Mouse (Mus musculus): Measurements from ENCODE around the gene Sord. TPM values are rescaled to one million over a fixed set of nuclear protein-coding genes. Genes with fewer than 3 reads are reported as not detected.
A peak's percentile ranks its signal among the peaks of the same experiment; 100 is the strongest.

The Sord gene
- total RNA-seq, 1 experiment, result 26.0 TPM

GRCm38 (mm10) chr2:122300656-122301020 is 66.1 kb downstream of the Sord start:
- peaks cover 0 to 10% of the 10 kb centered on the region in 2 experiments; a peak in 2 of 4 replicates for H3K4me1 ChIP-seq (ENCODE audit: control insufficient read depth in 2 of 2, insufficient read depth in 2 of 2, low read length in 2 of 2, poor library complexity in 1 of 2)
- no peaks in the 10 kb centered on the region for H3K9me3 ChIP-seq (ENCODE audit: control insufficient read depth, insufficient read depth, low read depth, low read length)
- in situ Hi-C loops (cut with MboI; ENCODE audit: low sequenced_read_pairs in 2 of 2, unreplicated experiment in 2 of 2), result no loop called here
- H3K4me3 ChIP-seq (ENCODE audit: insufficient read depth in 1 of 2, low read depth in 1 of 2, low read length in 2 of 2, poor library complexity in 1 of 2, severe bottlenecking in 1 of 2), result no peak overlapping the region
- TF ChIP-seq CHD2 (IDR thresholded peaks at IDR 0.05; ENCODE audit: low read depth, low read length) (peak; percentile 85), ZC3H11A (IDR thresholded peaks at IDR 0.05; ENCODE audit: borderline replicate concordance, low read depth, low read length) (no peak)
- no peak overlapping the region for H3K27ac ChIP-seq (ENCODE audit: insufficient read depth, low read depth, low read length, poor library complexity, severe bottlenecking)
- H3K9ac ChIP-seq (ENCODE audit: insufficient read depth, low read depth, low read length, poor library complexity, severe bottlenecking), result no peak overlapping the region
- H3K36me3 ChIP-seq (ENCODE audit: control insufficient read depth, insufficient read depth, low read length, poor library complexity, severe bottlenecking), result no peaks in the 10 kb centered on the region
- no peak for DNase-seq (ENCODE audit: low read depth, low spot score)

- Histone ChIP-seq H3K36me3 (ENCODE audit: control insufficient read depth, insufficient read depth, low read length, poor library complexity, severe bottlenecking) (no peaks in the 10 kb centered on the region), H3K9ac (ENCODE audit: insufficient read depth, low read depth, low read length, poor library complexity, severe bottlenecking) (no peak overlapping the region), H3K4me1 (ENCODE audit: control insufficient read depth in 2 of 2, insufficient read depth in 2 of 2, low read length in 2 of 2, poor library complexity in 1 of 2) (peaks cover 0 to 8% of the 10 kb centered on the region in 2 experiments; a peak in 2 of 4 replicates), H3K4me3 (ENCODE audit: insufficient read depth in 1 of 2, low read depth in 1 of 2, low read length in 2 of 2, poor library complexity in 1 of 2, severe bottlenecking in 1 of 2) (peak overlapping the region; percentile 25 to 54; a peak in 2 of 4 replicates), H3K27ac (ENCODE audit: insufficient read depth, low read depth, low read length, poor library complexity, severe bottlenecking) (no peak overlapping the region), H3K9me3 (ENCODE audit: control insufficient read depth, insufficient read depth, low read depth, low read length) (no peaks in the 10 kb centered on the region)
- no peak for TF ChIP-seq ZC3H11A (IDR thresholded peaks at IDR 0.05; ENCODE audit: borderline replicate concordance, low read depth, low read length)
- no peak for TF ChIP-seq MAFK (IDR thresholded peaks at IDR 0.05; ENCODE audit: insufficient read depth, low read depth, low read length)
- TF ChIP-seq ZNF384 (IDR thresholded peaks at IDR 0.05; ENCODE audit: low read depth, low read length), result no peak
- TF ChIP-seq CHD2 (IDR thresholded peaks at IDR 0.05; ENCODE audit: low read depth, low read length), result no peak
- TF ChIP-seq HCFC1 (IDR thresholded peaks at IDR 0.05; ENCODE audit: borderline replicate concordance, insufficient read depth, low read length), result no peak
- DNase-seq (ENCODE audit: low read depth, low spot score), result no peak
- in situ Hi-C loops (cut with MboI; ENCODE audit: low sequenced_read_pairs in 2 of 2, unreplicated experiment in 2 of 2), result no loop called here
These were observed 66.8 kb downstream of the Sord start for GRCm38 (mm10) chr2:122301081-122301920.

GRCm38 (mm10) chr2:122301921-122302573 is 67.5 kb downstream of the Sord start:
- TF ChIP-seq ZNF384 (IDR thresholded peaks at IDR 0.05; ENCODE audit: low read depth, low read length) (no peak), MAFK (IDR thresholded peaks at IDR 0.05; ENCODE audit: insufficient read depth, low read depth, low read length) (no peak), HCFC1 (IDR thresholded peaks at IDR 0.05; ENCODE audit: borderline replicate concordance, insufficient read depth, low read length) (no peak), ZC3H11A (IDR thresholded peaks at IDR 0.05; ENCODE audit: borderline replicate concordance, low read depth, low read length) (no peak), CHD2 (IDR thresholded peaks at IDR 0.05; ENCODE audit: low read depth, low read length) (no peak)
- H3K27ac ChIP-seq (ENCODE audit: insufficient read depth, low read depth, low read length, poor library complexity, severe bottlenecking), result no peak overlapping the region
- peak overlapping the region; percentile 11 to 54; a peak in 2 of 4 replicates for H3K4me3 ChIP-seq (ENCODE audit: insufficient read depth in 1 of 2, low read depth in 1 of 2, low read length in 2 of 2, poor library complexity in 1 of 2, severe bottlenecking in 1 of 2)
- no peaks in the 10 kb centered on the region for H3K36me3 ChIP-seq (ENCODE audit: control insufficient read depth, insufficient read depth, low read length, poor library complexity, severe bottlenecking)
- H3K9ac ChIP-seq (ENCODE audit: insufficient read depth, low read depth, low read length, poor library complexity, severe bottlenecking), result no peak overlapping the region
- in situ Hi-C loops (cut with MboI; ENCODE audit: low sequenced_read_pairs in 2 of 2, unreplicated experiment in 2 of 2), result no loop called here
- H3K9me3 ChIP-seq (ENCODE audit: control insufficient read depth, insufficient read depth, low read depth, low read length), result no peaks in the 10 kb centered on the region
- H3K4me1 ChIP-seq (ENCODE audit: control insufficient read depth in 2 of 2, insufficient read depth in 2 of 2, low read length in 2 of 2, poor library complexity in 1 of 2), result peaks cover 0 to 8% of the 10 kb centered on the region in 2 experiments; a peak in 2 of 4 replicates
- DNase-seq (ENCODE audit: low read depth, low spot score), result no peak

- peak; percentile 91 for DNase-seq (ENCODE audit: low read depth, low spot score)
- Histone ChIP-seq H3K9me3 (ENCODE audit: control insufficient read depth, insufficient read depth, low read depth, low read length) (no peaks in the 10 kb centered on the region), H3K9ac (ENCODE audit: insufficient read depth, low read depth, low read length, poor library complexity, severe bottlenecking) (no peak overlapping the region), H3K27ac (ENCODE audit: insufficient read depth, low read depth, low read length, poor library complexity, severe bottlenecking) (no peak overlapping the region), H3K4me3 (ENCODE audit: insufficient read depth in 1 of 2, low read depth in 1 of 2, low read length in 2 of 2, poor library complexity in 1 of 2, severe bottlenecking in 1 of 2) (no peak overlapping the region), H3K4me1 (ENCODE audit: control insufficient read depth in 2 of 2, insufficient read depth in 2 of 2, low read length in 2 of 2, poor library complexity in 1 of 2) (peaks cover 0 to 2% of the 10 kb centered on the region in 2 experiments; a peak in 1 of 4 replicates), H3K36me3 (ENCODE audit: control insufficient read depth, insufficient read depth, low read length, poor library complexity, severe bottlenecking) (no peaks in the 10 kb centered on the region)
- in situ Hi-C loops (cut with MboI; ENCODE audit: low sequenced_read_pairs in 2 of 2, unreplicated experiment in 2 of 2), result no loop called here
- TF ChIP-seq ZNF384 (IDR thresholded peaks at IDR 0.05; ENCODE audit: low read depth, low read length), result 0 out of 2 replicates have a peak, but pooled peaks have one; percentile 30
- no peak for TF ChIP-seq HCFC1 (IDR thresholded peaks at IDR 0.05; ENCODE audit: borderline replicate concordance, insufficient read depth, low read length)
- peak; percentile 51; the same call in 1 of the 2 replicates for TF ChIP-seq ZC3H11A (IDR thresholded peaks at IDR 0.05; ENCODE audit: borderline replicate concordance, low read depth, low read length)
These were observed 68.2 kb downstream of the Sord start for GRCm38 (mm10) chr2:122302574-122303241.

Data from ES-E14 (cell line).